Mouse (Mus musculus): ENCODE measurements around the gene Fndc1.

The Fndc1 gene

GRCm38 (mm10) chr17:7690271-7690670, 136.8 kb downstream of the Fndc1 start:
- WGBS, result 91% methylated on average over 4 of the region's 4 CpGs

Measured in cerebral cortex, adult 2 months (tissue).